Mouse (Mus musculus) myocyte (in vitro differentiated cells): ENCODE results near the gene Cmya5.

Experiments used
- CEBPB ChIP-seq: IDR thresholded peaks from 2 replicates; pipeline ENCODE4 v1.6.1; 2011; ENCODE audit warnings: mild to moderate bottlenecking, moderate library complexity; ENCODE audit not compliant: poor library complexity, insufficient read depth, severe bottlenecking
- E2F4 ChIP-seq: IDR thresholded peaks from one replicate; pipeline ENCODE4 v1.6.1; 2011; ENCODE audit warnings: mild to moderate bottlenecking, control low read depth, moderate library complexity; ENCODE audit not compliant: insufficient read depth
- MAX ChIP-seq: IDR thresholded peaks from one replicate; pipeline ENCODE4 v1.6.1; 2011; ENCODE audit warnings: low read depth, mild to moderate bottlenecking, control low read depth
- MYOD1 ChIP-seq, 3 experiments: IDR thresholded peaks; one replicate each; pipeline ENCODE4 v1.6.1; 2011; ENCODE audit warnings: control low read depth in 2 of 3, low read depth in 2 of 3, mild to moderate bottlenecking in 2 of 3, moderate library complexity in 1 of 3; ENCODE audit not compliant: insufficient read length in 2 of 3, control insufficient read depth in 1 of 3
- MYOG ChIP-seq, 3 experiments: IDR thresholded peaks; one replicate each; pipeline ENCODE4 v1.6.1; 2011; ENCODE audit warnings: control low read depth in 2 of 3, low read depth in 2 of 3, mild to moderate bottlenecking in 2 of 3; ENCODE audit not compliant: insufficient read length in 2 of 3, control insufficient read depth in 1 of 3, insufficient read depth in 1 of 3
- POLR2A ChIP-seq: IDR thresholded peaks from one replicate; pipeline ENCODE4 v1.6.1; 2011; ENCODE audit warnings: low read depth, mild to moderate bottlenecking, control low read depth, moderate library complexity; ENCODE audit not compliant: insufficient read length
- POLR2AphosphoS2 ChIP-seq: IDR thresholded peaks from one replicate; pipeline ENCODE4 v1.6.1; 2011; ENCODE audit warnings: low read depth, control low read depth; ENCODE audit not compliant: insufficient read length
- REST ChIP-seq: IDR thresholded peaks from one replicate; pipeline ENCODE4 v1.6.1; 2011; ENCODE audit warnings: mild to moderate bottlenecking, control low read depth, moderate library complexity; ENCODE audit not compliant: insufficient read depth, insufficient read length
- SRF ChIP-seq: IDR thresholded peaks from one replicate; pipeline ENCODE4 v1.6.1; 2011; ENCODE audit warnings: low read depth; ENCODE audit not compliant: control insufficient read depth, insufficient read length
- TCF12 ChIP-seq: IDR thresholded peaks from one replicate; pipeline ENCODE4 v1.6.1; 2011; ENCODE audit warnings: mild to moderate bottlenecking, control low read depth; ENCODE audit not compliant: poor library complexity, insufficient read depth, severe bottlenecking
- TCF3 ChIP-seq: IDR thresholded peaks from one replicate; pipeline ENCODE4 v1.6.1; 2011; ENCODE audit warnings: low read depth, control low read depth; ENCODE audit not compliant: insufficient read length
- USF1 ChIP-seq: IDR thresholded peaks from one replicate; pipeline ENCODE4 v1.6.1; 2011; ENCODE audit warnings: low read depth, mild to moderate bottlenecking, control low read depth, moderate library complexity

GRCm38 (mm10) chr13:93000640-93001351 lies 143.7 kb downstream of the Cmya5 start:
- TF ChIP-seq TCF12 (no peak), REST (no peak), MAX (no peak), POLR2A (no peak), E2F4 (no peak), USF1 (no peak), TCF3 (no peak), CEBPB (no peak), POLR2AphosphoS2 (no peak), SRF (no peak), MYOG (IDR thresholded peaks at IDR 0.05; ENCODE audit: control insufficient read depth in 1 of 3, insufficient read depth in 1 of 3, insufficient read length in 2 of 3, low read depth in 2 of 3) (no peak), MYOD1 (IDR thresholded peaks at IDR 0.05; ENCODE audit: control insufficient read depth in 1 of 3, insufficient read length in 2 of 3, low read depth in 2 of 3) (no peak)
